Mouse (Mus musculus): ENCODE measurements around the gene Trim24.

DNA sequence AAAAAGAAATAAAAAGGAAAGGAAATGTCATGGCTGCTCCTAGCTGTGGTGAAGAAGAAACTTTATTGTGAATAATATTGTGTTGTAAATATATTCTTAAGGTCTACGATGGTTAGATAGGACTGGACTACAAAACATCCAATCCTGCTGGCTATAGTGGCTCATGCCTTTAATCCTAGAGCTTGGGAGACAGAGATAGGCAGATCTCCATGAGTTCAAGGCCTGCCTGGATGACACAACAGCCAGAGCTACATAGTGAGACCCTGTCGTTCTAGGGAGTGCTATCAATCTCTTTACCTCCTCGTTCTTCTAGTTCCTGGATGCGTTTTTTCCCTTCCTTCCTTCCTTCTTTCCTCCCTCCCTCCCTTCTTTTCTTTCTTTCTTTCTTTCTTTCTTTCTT, 12.5 kb upstream of the Trim24 start:
- no peak for TF ChIP-seq EP300 (IDR thresholded peaks at IDR 0.05)
- TF ChIP-seq CTCF (IDR thresholded peaks at IDR 0.05): no peak
